ENCODE assay signal across 13 mouse cellular contexts in the genomic region with DNA sequence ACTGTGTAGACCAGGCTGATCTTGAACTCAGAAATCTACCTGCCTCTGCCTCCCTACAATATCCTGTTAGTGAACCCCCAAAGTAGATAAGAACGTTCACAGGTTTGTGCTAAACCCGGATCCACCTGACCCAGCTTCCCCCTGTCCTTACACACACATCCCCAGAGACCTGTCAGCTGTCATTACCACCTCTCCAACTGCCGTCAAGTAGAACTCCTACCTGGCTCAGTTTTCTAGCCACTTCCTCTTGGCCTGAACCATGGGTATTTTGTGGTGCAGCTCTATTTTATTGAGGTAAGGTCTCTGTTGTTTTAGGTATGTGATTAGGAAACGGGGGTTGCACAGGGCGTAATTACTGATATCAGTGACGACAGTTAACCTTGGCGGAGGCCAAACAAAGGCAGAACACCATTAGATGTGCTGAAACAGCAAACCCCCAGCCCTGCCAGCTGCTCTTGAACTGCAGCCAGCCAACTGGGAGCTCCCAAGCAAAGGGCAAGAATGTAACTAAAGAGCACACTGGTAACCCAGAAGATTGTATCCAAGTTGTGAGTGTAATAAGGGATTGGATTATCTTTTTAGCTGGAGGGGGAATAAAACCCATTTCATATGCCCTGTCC. TPM values are rescaled to one million over a fixed set of nuclear protein-coding genes. Genes with fewer than 3 reads are reported as not detected.
DNase-seq lines count a peak whose midpoint lies in the region; ATAC-seq and TF ChIP-seq lines count a peak whose summit lies in the region.
"Had no signal": no experiment of that assay in that cellular context is flagged by ENCODE, and none has a peak within 500 bp of the region (broad histone marks: within the 10 kb centered on the region; RNA-seq: fewer than 3 reads in every experiment).

No protein-coding gene starts in this region.

- TF ChIP-seq POLR2A in myocyte (IDR thresholded peaks at IDR 0.05; ENCODE audit: insufficient read length, low read depth), result no peak

- H3ac ChIP-seq in myocyte (ENCODE audit: control insufficient read depth, insufficient read length), result no peak overlapping the region

- no peak overlapping the region for H3K4me3 ChIP-seq in forebrain, embryonic 14.5 days (ENCODE audit: low read depth, low read length)
- no peak overlapping the region for H3K4me3 ChIP-seq in forebrain, embryonic 12.5 days (replicated peaks)
- no peak overlapping the region for H3K4me3 ChIP-seq in myocyte

- H3K9ac ChIP-seq in forebrain, embryonic 14.5 days (ENCODE audit: low read length), result no peak overlapping the region
- no peak overlapping the region for H3K9ac ChIP-seq in forebrain, embryonic 12.5 days

- peak; percentile 36 for DNase-seq in forebrain, embryonic 14.5 days (ENCODE audit: low spot score)
- DNase-seq in lung, postnatal 10 days, result peak; percentile 12
- no peak for DNase-seq in lung, adult 18-20 months
- DNase-seq in gastrocnemius, postnatal 14 days, result peak; percentile 39
- DNase-seq in T-cell, adult 2 months (ENCODE audit: low spot score), result no peak
- DNase-seq: cerebellum, postnatal 36 days; lung, postnatal 36 days had no signal

- H3K9me3 ChIP-seq in forebrain, embryonic 14.5 days (replicated peaks; ENCODE audit: control insufficient read depth, low read length), result no peaks in the 10 kb centered on the region
- no peaks in the 10 kb centered on the region for H3K9me3 ChIP-seq in forebrain, embryonic 12.5 days

- H3K79me2 ChIP-seq in myocyte (ENCODE audit: control insufficient read depth, insufficient read depth), result no peaks in the 10 kb centered on the region

- no peaks in the 10 kb centered on the region for H3K27me3 ChIP-seq in forebrain, embryonic 14.5 days (replicated peaks; ENCODE audit: control insufficient read depth, insufficient read depth, low read length)
- H3K27me3 ChIP-seq in forebrain, embryonic 12.5 days, result no peaks in the 10 kb centered on the region
- H3K27me3 ChIP-seq in myocyte (ENCODE audit: control insufficient read depth, insufficient read depth, insufficient read length), result peaks cover 9% of the 10 kb centered on the region

- H3K27ac ChIP-seq in forebrain, embryonic 14.5 days (ENCODE audit: low read depth, low read length), result no peak overlapping the region
- H3K27ac ChIP-seq in forebrain, embryonic 12.5 days, result no peak overlapping the region

- H3K36me3 ChIP-seq in forebrain, embryonic 14.5 days (ENCODE audit: control insufficient read depth, insufficient read depth, low read length), result no peaks in the 10 kb centered on the region
- no peaks in the 10 kb centered on the region for H3K36me3 ChIP-seq in forebrain, embryonic 12.5 days (replicated peaks)
- H3K36me3 ChIP-seq in myocyte (ENCODE audit: control insufficient read depth, insufficient read depth), result no peaks in the 10 kb centered on the region

- intact Hi-C loops in gastrocnemius, postnatal 14 days (cut with DNase I; ENCODE audit: low total_unique reads), result no loop called here

- H3K4me2 ChIP-seq in forebrain, embryonic 14.5 days (ENCODE audit: low read length), result no peak overlapping the region
- H3K4me2 ChIP-seq in forebrain, embryonic 12.5 days, result no peak overlapping the region
- H3K4me2 ChIP-seq in myocyte (ENCODE audit: low read depth), result no peak overlapping the region

- no peak for ATAC-seq in forebrain, embryonic 14.5 days
- no peak for ATAC-seq in forebrain, embryonic 12.5 days (ENCODE audit: low FRiP score)
- ATAC-seq in inflammation-experienced regulatory T-cells, adult 6 months, result no peak

- 59% methylated on average over 7 of the region's 7 CpGs for WGBS in forebrain, embryonic 14.5 days
- WGBS in forebrain, embryonic 12.5 days, result 74% methylated on average over 7 of the region's 7 CpGs

- H3K4me1 ChIP-seq in forebrain, embryonic 14.5 days (ENCODE audit: control insufficient read depth, insufficient read depth, low read length), result no peaks in the 10 kb centered on the region
- H3K4me1 ChIP-seq in forebrain, embryonic 12.5 days, result no peaks in the 10 kb centered on the region

TF ChIP-seq in myocyte, 11 proteins besides CTCF, POLR2A, EP300 and RAD21:
- no peak for TF ChIP-seq USF1 (IDR thresholded peaks at IDR 0.05; ENCODE audit: low read depth)
- TF ChIP-seq TCF12 (IDR thresholded peaks at IDR 0.05; ENCODE audit: insufficient read depth, poor library complexity, severe bottlenecking), result no peak
- TF ChIP-seq MYOG (IDR thresholded peaks at IDR 0.05; ENCODE audit: control insufficient read depth in 1 of 3, insufficient read depth in 1 of 3, insufficient read length in 2 of 3, low read depth in 2 of 3), result peak in 2 of 3 experiments; percentile 49 to 73
- TF ChIP-seq MYOD1 (IDR thresholded peaks at IDR 0.05; ENCODE audit: control insufficient read depth in 1 of 3, insufficient read length in 2 of 3, low read depth in 2 of 3), result peak in 2 of 3 experiments; percentile 26 to 61
- no peak for TF ChIP-seq TCF3 (IDR thresholded peaks at IDR 0.05; ENCODE audit: insufficient read length, low read depth)
- TF ChIP-seq CEBPB (IDR thresholded peaks at IDR 0.05; ENCODE audit: insufficient read depth, poor library complexity, severe bottlenecking), result no peak

RNA-seq across cellular contexts. Expression of a gene that starts 21.0 kb away (rescaled TPM):
- 0.05 TPM in 1 of 2 replicates, not detected in the other for polyA plus RNA-seq in forebrain, embryonic 14.5 days (2014; fragmentation: Nextera tagmentation; extraction: Ambion mirVana)
- polyA plus RNA-seq in forebrain, embryonic 12.5 days (2016; fragmentation: Nextera tagmentation; extraction: Ambion mirVana), result 0.05 TPM in 1 of 2 replicates, not detected in the other
- total RNA-seq in gastrocnemius, postnatal 14 days (2021), result not detected
- polyA plus RNA-seq in myocyte (2012; fragmentation: generic; extraction: Trizol), result not detected
- polyA plus RNA-seq in inflammation-experienced regulatory T-cells, adult 6 months (2017; shearing (Covaris generic)), result 1 to 10 TPM; 2.3 to 5.7 (median 2.6) TPM
- total RNA-seq: gastrocnemius, adult 8-10 months had no signal
- polyA plus RNA-seq: neural tube, embryonic 11.5 days had no signal

RNA-seq across cellular contexts. Expression of a gene that starts 34.8 kb away (rescaled TPM):
- 0.45 TPM in 1 of 2 replicates, not detected in the other for polyA plus RNA-seq in forebrain, embryonic 14.5 days (2014; fragmentation: Nextera tagmentation; extraction: Ambion mirVana)
- not detected in 2 replicates for polyA plus RNA-seq in forebrain, embryonic 12.5 days (2016; fragmentation: Nextera tagmentation; extraction: Ambion mirVana)
- total RNA-seq in gastrocnemius, postnatal 14 days (2021), result not detected
- not detected for polyA plus RNA-seq in myocyte (2012; fragmentation: generic; extraction: Trizol)
- under 1 TPM in 1 of 3 experiments, not detected in 2; 0.39 TPM for polyA plus RNA-seq in inflammation-experienced regulatory T-cells, adult 6 months (2017; shearing (Covaris generic))
- total RNA-seq: gastrocnemius, adult 8-10 months had no signal
- polyA plus RNA-seq: neural tube, embryonic 11.5 days; stomach, embryonic 16.5 days had no signal

RNA-seq across cellular contexts. Expression of a gene that starts 53.6 kb away (rescaled TPM):
- 4.0 and 4.2 TPM in 2 replicates for polyA plus RNA-seq in forebrain, embryonic 14.5 days (2014; fragmentation: Nextera tagmentation; extraction: Ambion mirVana)
- 2.4 and 3.7 TPM in 2 replicates for polyA plus RNA-seq in forebrain, embryonic 12.5 days (2016; fragmentation: Nextera tagmentation; extraction: Ambion mirVana)
- total RNA-seq in gastrocnemius, postnatal 14 days (2021), result under 1 TPM; 0.31 to 0.33 TPM
- not detected for polyA plus RNA-seq in myocyte (2012; fragmentation: generic; extraction: Trizol)
- 1 to 10 TPM in 1 of 3 experiments, under 1 TPM in 2; 0.49 to 1.4 (median 0.60) TPM for polyA plus RNA-seq in inflammation-experienced regulatory T-cells, adult 6 months (2017; shearing (Covaris generic))
- polyA plus RNA-seq: neural tube, embryonic 11.5 days had no signal

Comparison
In these comparisons a context has a peak if more than half of its experiments do, and no peak if none do; other contexts are left out.
1. DNase-seq: peak in forebrain, embryonic 14.5 days (single experiment), lung, postnatal 10 days (single experiment) and gastrocnemius, postnatal 14 days (single experiment); none in lung, adult 18-20 months (0 of 2) and T-cell, adult 2 months (single experiment).